Mouse (Mus musculus) bone marrow, adult 2 months (tissue): ENCODE results near the gene Vmn2r38.
"Not testable (repeated sequence)": the region's sequence is repeated elsewhere in the genome, so short reads cannot be mapped to it uniquely, and the experiment has no call there.

ENCODE experiments used
- CTCF ChIP-seq: fragments of 200-500 bp; IDR thresholded peaks from 2 replicates; pipeline ENCODE4 v1.5.1; 2011; ENCODE audit warnings: low read length, control low read depth; ENCODE audit not compliant: control insufficient read depth, insufficient read depth
- POLR2A ChIP-seq: fragments of 200-500 bp; IDR thresholded peaks from 2 replicates; pipeline ENCODE4 v1.6.1; 2011; ENCODE audit warnings: low read depth, mild to moderate bottlenecking, control low read depth, low read length, borderline replicate concordance; ENCODE audit not compliant: control insufficient read depth

- not testable (repeated sequence) for TF ChIP-seq CTCF, POLR2A
Measured at GRCm38 (mm10) chr7:9030698-9031097, 67.0 kb downstream of the Vmn2r38 start, which contains the start of gene Vmn2r39.
